Mouse (Mus musculus) liver, embryonic 16.5 days (tissue): ENCODE results near the gene Cdk14. TPM values are rescaled to one million over a fixed set of nuclear protein-coding genes. Genes with fewer than 3 reads are reported as not detected.

Experiments used
- ATAC-seq: fragments of 200-750 bp; cut with Nextera tagmentation; 2 replicates; pipeline ENCODE4 v1.8.0; 2017; ENCODE audit warnings: low read depth, mild to moderate bottlenecking, moderate number of reproducible peaks, moderate library complexity
- H3K27ac ChIP-seq: fragments of 300-500 bp; sonication (generic); 2 replicates; pipeline ENCODE4 v1.5.1; 2014; ENCODE audit warnings: mild to moderate bottlenecking, low read length
- H3K27me3 ChIP-seq: fragments of 300-500 bp; sonication (generic); 2 replicates; pipeline ENCODE4 v1.6.1; 2014; ENCODE audit warnings: low read depth, low read length, mixed read lengths; ENCODE audit not compliant: control insufficient read depth, insufficient read depth
- H3K36me3 ChIP-seq: fragments of 300-500 bp; sonication (generic); 2 replicates; pipeline ENCODE4 v1.6.1; 2014; ENCODE audit warnings: mild to moderate bottlenecking; ENCODE audit not compliant: control insufficient read depth, insufficient read depth
- H3K4me1 ChIP-seq: fragments of 300-500 bp; sonication (generic); 2 replicates; pipeline ENCODE4 v1.6.1; 2014; ENCODE audit warnings: low read depth, low read length, mixed read lengths; ENCODE audit not compliant: control insufficient read depth
- H3K4me2 ChIP-seq: fragments of 300-500 bp; sonication (generic); 2 replicates; pipeline ENCODE4 v1.6.1; 2014; ENCODE audit warnings: low read depth, low read length, mixed read lengths
- H3K4me3 ChIP-seq: fragments of 300-500 bp; sonication (generic); 2 replicates; pipeline ENCODE4 v1.5.1; 2014; ENCODE audit warnings: low read depth, mild to moderate bottlenecking, low read length
- H3K9ac ChIP-seq: fragments of 300-500 bp; sonication (generic); 2 replicates; pipeline ENCODE4 v1.6.1; 2014; ENCODE audit warnings: low read depth, low read length
- H3K9me3 ChIP-seq: fragments of 300-500 bp; sonication (generic); replicated peaks from 2 replicates; pipeline ENCODE4 v1.6.1; 2016; ENCODE audit warnings: low read length; ENCODE audit not compliant: control insufficient read depth
- WGBS: fragments of 180-500 bp; shearing (Covaris S2); extraction: QIAGEN DNeasy Blood & Tissue Kit; methylation state at CpG from one replicate; pipeline ENCODE4 v1.1.7; 2014; ENCODE audit not compliant: insufficient replicate concordance; 5-methylcytosine and 5-hydroxymethylcytosine counted together
- polyA plus RNA-seq: library from polyadenylated mRNA; unstranded; fragments of >200 nt; fragmentation: Nextera tagmentation; extraction: Ambion mirVana; gene quantifications from 2 replicates; pipeline ENCODE4 v1.2.1, GENCODE M21; 2015

Cdk14 gene
- polyA plus RNA-seq, 1 experiment from 2014 or later = 1.1 TPM

- no peaks in the 10 kb centered on the region for H3K9me3 ChIP-seq
- H3K9ac ChIP-seq = no peak overlapping the region
- no peak overlapping the region for H3K4me3 ChIP-seq
- no peaks in the 10 kb centered on the region for H3K27me3 ChIP-seq
- WGBS = 65% methylated on average over 3 of the region's 3 CpGs
- H3K4me2 ChIP-seq = no peak overlapping the region
- H3K4me1 ChIP-seq = no peaks in the 10 kb centered on the region
- no peaks in the 10 kb centered on the region for H3K36me3 ChIP-seq
- ATAC-seq = no peak
- no peak overlapping the region for H3K27ac ChIP-seq
These were observed 355.4 kb downstream of the Cdk14 start for GRCm38 (mm10) chr5:5064686-5065085.

GRCm38 (mm10) chr5:5056102-5056883, 363.8 kb downstream of the Cdk14 start:
- 17% methylated on average over 4 of the region's 4 CpGs for WGBS
- H3K36me3 ChIP-seq = no peaks in the 10 kb centered on the region
- no peaks in the 10 kb centered on the region for H3K9me3 ChIP-seq
- no peak overlapping the region for H3K27ac ChIP-seq
- ATAC-seq = no peak
- H3K9ac ChIP-seq = no peak overlapping the region
- no peaks in the 10 kb centered on the region for H3K27me3 ChIP-seq
- no peak overlapping the region for H3K4me3 ChIP-seq
- H3K4me2 ChIP-seq = no peak overlapping the region
- no peaks in the 10 kb centered on the region for H3K4me1 ChIP-seq

GRCm38 (mm10) chr5:5055494-5055893, 364.6 kb downstream of the Cdk14 start:
- Histone ChIP-seq H3K9me3 (no peaks in the 10 kb centered on the region), H3K27me3 (no peaks in the 10 kb centered on the region), H3K4me2 (no peak overlapping the region), H3K4me3 (no peak overlapping the region), H3K4me1 (no peaks in the 10 kb centered on the region), H3K27ac (no peak overlapping the region), H3K9ac (no peak overlapping the region), H3K36me3 (no peaks in the 10 kb centered on the region)
- ATAC-seq = no peak
- WGBS = 47% methylated on average over 1 of the region's 1 CpGs

- Histone ChIP-seq H3K4me2 (no peak overlapping the region), H3K4me1 (no peaks in the 10 kb centered on the region), H3K9ac (no peak overlapping the region), H3K27me3 (no peaks in the 10 kb centered on the region), H3K27ac (no peak overlapping the region), H3K9me3 (no peaks in the 10 kb centered on the region), H3K4me3 (no peak overlapping the region), H3K36me3 (no peaks in the 10 kb centered on the region)
- WGBS = 44% methylated on average over 1 of the region's 1 CpGs
- no peak for ATAC-seq
These were observed 365.8 kb downstream of the Cdk14 start for GRCm38 (mm10) chr5:5054270-5054669.

GRCm38 (mm10) chr5:5044326-5044725, 375.8 kb downstream of the Cdk14 start:
- H3K27me3 ChIP-seq = no peaks in the 10 kb centered on the region
- 57% methylated on average over 5 of the region's 5 CpGs for WGBS

GRCm38 (mm10) chr5:5042735-5043134, 377.4 kb downstream of the Cdk14 start:
- H3K9me3 ChIP-seq = no peaks in the 10 kb centered on the region
- H3K36me3 ChIP-seq = no peaks in the 10 kb centered on the region
- 63% methylated on average over 1 of the region's 1 CpGs for WGBS
- no peak for ATAC-seq
- H3K4me3 ChIP-seq = no peak overlapping the region
- H3K9ac ChIP-seq = no peak overlapping the region
- H3K4me1 ChIP-seq = no peaks in the 10 kb centered on the region
- H3K4me2 ChIP-seq = no peak overlapping the region
- no peaks in the 10 kb centered on the region for H3K27me3 ChIP-seq
- no peak overlapping the region for H3K27ac ChIP-seq

More at GRCm38 (mm10) chr5:5044326-5044725, 375.8 kb downstream of the Cdk14 start:
- no peaks in the 10 kb centered on the region for H3K36me3 ChIP-seq
- H3K4me1 ChIP-seq = no peaks in the 10 kb centered on the region
- H3K4me2 ChIP-seq = no peak overlapping the region
- H3K27ac ChIP-seq = no peak overlapping the region
- H3K9ac ChIP-seq = no peak overlapping the region
- H3K9me3 ChIP-seq = no peaks in the 10 kb centered on the region
- H3K4me3 ChIP-seq = no peak overlapping the region
- ATAC-seq = no peak

- no peak overlapping the region for H3K9ac ChIP-seq
- 68% methylated on average over 4 of the region's 4 CpGs for whole genome bisulfite sequencing
These were observed 378.6 kb downstream of the Cdk14 start for GRCm38 (mm10) chr5:5041480-5041879.

GRCm38 (mm10) chr5:5039700-5040284, 380.3 kb downstream of the Cdk14 start:
- Histone ChIP-seq H3K9ac (no peak overlapping the region), H3K36me3 (no peaks in the 10 kb centered on the region), H3K9me3 (no peaks in the 10 kb centered on the region), H3K4me2 (no peak overlapping the region), H3K27me3 (no peaks in the 10 kb centered on the region), H3K4me1 (no peaks in the 10 kb centered on the region), H3K27ac (no peak overlapping the region), H3K4me3 (no peak overlapping the region)
- ATAC-seq = no peak
- 56% methylated on average over 4 of the region's 4 CpGs for WGBS

More at GRCm38 (mm10) chr5:5041480-5041879, 378.6 kb downstream of the Cdk14 start:
- ATAC-seq = no peak
- no peak overlapping the region for H3K4me3 ChIP-seq
- no peak overlapping the region for H3K4me2 ChIP-seq
- no peaks in the 10 kb centered on the region for H3K36me3 ChIP-seq
- no peak overlapping the region for H3K27ac ChIP-seq
- H3K4me1 ChIP-seq = no peaks in the 10 kb centered on the region
- no peaks in the 10 kb centered on the region for H3K9me3 ChIP-seq
- no peaks in the 10 kb centered on the region for H3K27me3 ChIP-seq

- H3K27me3 ChIP-seq = no peaks in the 10 kb centered on the region
- 74% methylated on average over 5 of the region's 5 CpGs for WGBS
- ATAC-seq = no peak
- H3K27ac ChIP-seq = no peak overlapping the region
- H3K36me3 ChIP-seq = no peaks in the 10 kb centered on the region
- no peak overlapping the region for H3K9ac ChIP-seq
- H3K4me1 ChIP-seq = no peaks in the 10 kb centered on the region
- no peak overlapping the region for H3K4me2 ChIP-seq
- no peak overlapping the region for H3K4me3 ChIP-seq
- H3K9me3 ChIP-seq = no peaks in the 10 kb centered on the region
These were observed 386.7 kb downstream of the Cdk14 start for GRCm38 (mm10) chr5:5033445-5033844.
